Mouse (Mus musculus) cortical plate, adult 2 months (tissue): ENCODE results near the gene Fpgs.

Experiments used
- CTCF ChIP-seq: fragments of 200-500 bp; IDR thresholded peaks from 2 replicates; pipeline ENCODE4 v1.5.1; 2011; ENCODE audit warnings: mild to moderate bottlenecking, control low read depth, low read length; ENCODE audit not compliant: insufficient read depth; ENCODE audit errors: extremely low read depth
- POLR2A ChIP-seq: fragments of 200-500 bp; IDR thresholded peaks from 2 replicates; pipeline ENCODE4 v1.6.1; 2011; ENCODE audit warnings: mild to moderate bottlenecking, low read length, control low read depth; ENCODE audit not compliant: insufficient read depth; ENCODE audit errors: extremely low read depth

DNA sequence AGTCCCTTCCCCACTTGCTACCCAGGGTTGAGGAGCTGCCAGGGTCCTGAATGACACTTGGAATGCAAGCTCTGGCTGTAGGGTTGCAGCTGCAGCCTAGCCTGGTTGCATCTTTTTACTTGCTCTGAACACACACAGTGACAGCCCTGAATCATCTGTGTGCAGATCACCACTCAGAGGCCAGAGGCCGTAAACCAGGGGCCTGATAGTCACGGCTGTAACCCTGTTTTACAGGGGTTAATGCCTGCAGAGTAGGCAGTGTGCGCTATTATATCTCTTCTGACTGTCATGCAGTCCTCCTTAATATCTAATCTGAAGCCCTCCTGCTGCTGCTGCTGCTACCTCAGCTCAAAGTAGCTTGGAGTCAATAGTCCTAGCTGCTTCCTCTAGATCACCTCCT, 34.1 kb downstream of the Fpgs start:
- TF ChIP-seq CTCF (no peak), POLR2A (no peak)
